Mouse (Mus musculus): ENCODE measurements around the gene Aldh16a1. TPM values are rescaled to one million over a fixed set of nuclear protein-coding genes. Genes with fewer than 3 reads are reported as not detected.
"Not testable (repeated sequence)": the region's sequence is repeated elsewhere in the genome, so short reads cannot be mapped to it uniquely, and the experiment has no call there.

The Aldh16a1 gene
- polyA plus RNA-seq, 1 experiment from 2014 or later, result 38.7 TPM

- not testable (repeated sequence) for H3K27ac ChIP-seq (replicated peaks; ENCODE audit: low read depth, low read length); H3K36me3 ChIP-seq (ENCODE audit: control insufficient read depth, insufficient read depth, low read length); H3K4me1 ChIP-seq (ENCODE audit: control insufficient read depth, insufficient read depth, low read length); H3K9ac ChIP-seq (ENCODE audit: low read length); H3K4me3 ChIP-seq (ENCODE audit: low read depth, low read length); ATAC-seq (ENCODE audit: insufficient number of reproducible peaks, low FRiP score, low TSS enrichment, low read depth); H3K9me3 ChIP-seq (ENCODE audit: control insufficient read depth, low read length); H3K4me2 ChIP-seq (ENCODE audit: low read depth, severe bottlenecking); DNase-seq (ENCODE audit: low spot score); H3K27me3 ChIP-seq (ENCODE audit: control insufficient read depth, insufficient read depth, low read length)
- 91% methylated on average over 4 of the region's 4 CpGs for WGBS
Observed at GRCm38 (mm10) chr7:45110089-45110488, 44.3 kb downstream of the Aldh16a1 start.

- ATAC-seq (ENCODE audit: insufficient number of reproducible peaks, low FRiP score, low TSS enrichment, low read depth) (no peak; the same call in 1 of the 2 replicates), DNase-seq (ENCODE audit: low spot score) (no peak)
- Histone ChIP-seq H3K4me3 (ENCODE audit: low read depth, low read length) (no peak overlapping the region), H3K4me1 (ENCODE audit: control insufficient read depth, insufficient read depth, low read length) (peaks cover 16% of the 10 kb centered on the region), H3K36me3 (ENCODE audit: control insufficient read depth, insufficient read depth, low read length) (no peaks in the 10 kb centered on the region), H3K27ac (replicated peaks; ENCODE audit: low read depth, low read length) (no peak overlapping the region), H3K9me3 (ENCODE audit: control insufficient read depth, low read length) (no peaks in the 10 kb centered on the region), H3K4me2 (ENCODE audit: low read depth, severe bottlenecking) (no peak overlapping the region), H3K9ac (ENCODE audit: low read length) (no peak overlapping the region), H3K27me3 (ENCODE audit: control insufficient read depth, insufficient read depth, low read length) (no peaks in the 10 kb centered on the region)
- 67% methylated on average over 5 of the region's 5 CpGs for WGBS
Observed at GRCm38 (mm10) chr7:45107052-45107645, 47.2 kb downstream of the Aldh16a1 start.

- no peak for DNase-seq (ENCODE audit: low spot score)
- H3K4me2 ChIP-seq (ENCODE audit: low read depth, severe bottlenecking), result no peak overlapping the region
- WGBS, result 47% methylated on average over 6 of the region's 6 CpGs
- no peak for ATAC-seq (ENCODE audit: insufficient number of reproducible peaks, low FRiP score, low TSS enrichment, low read depth)
- no peaks in the 10 kb centered on the region for H3K27me3 ChIP-seq (ENCODE audit: control insufficient read depth, insufficient read depth, low read length)
- no peaks in the 10 kb centered on the region for H3K9me3 ChIP-seq (ENCODE audit: control insufficient read depth, low read length)
- no peak overlapping the region for H3K9ac ChIP-seq (ENCODE audit: low read length)
- no peak overlapping the region for H3K4me3 ChIP-seq (ENCODE audit: low read depth, low read length)
- H3K36me3 ChIP-seq (ENCODE audit: control insufficient read depth, insufficient read depth, low read length), result no peaks in the 10 kb centered on the region
- peaks cover 16% of the 10 kb centered on the region for H3K4me1 ChIP-seq (ENCODE audit: control insufficient read depth, insufficient read depth, low read length)
- no peak overlapping the region for H3K27ac ChIP-seq (replicated peaks; ENCODE audit: low read depth, low read length)
Observed at GRCm38 (mm10) chr7:45106441-45106840, 47.9 kb downstream of the Aldh16a1 start.

GRCm38 (mm10) chr7:45105491-45105890, 48.9 kb downstream of the Aldh16a1 start:
- Histone ChIP-seq H3K27ac (replicated peaks; ENCODE audit: low read depth, low read length) (no peak overlapping the region), H3K4me1 (ENCODE audit: control insufficient read depth, insufficient read depth, low read length) (peaks cover 16% of the 10 kb centered on the region), H3K4me2 (ENCODE audit: low read depth, severe bottlenecking) (no peak overlapping the region), H3K27me3 (ENCODE audit: control insufficient read depth, insufficient read depth, low read length) (no peaks in the 10 kb centered on the region), H3K9me3 (ENCODE audit: control insufficient read depth, low read length) (no peaks in the 10 kb centered on the region), H3K9ac (ENCODE audit: low read length) (no peak overlapping the region), H3K36me3 (ENCODE audit: control insufficient read depth, insufficient read depth, low read length) (no peaks in the 10 kb centered on the region), H3K4me3 (ENCODE audit: low read depth, low read length) (no peak overlapping the region)
- ATAC-seq (ENCODE audit: insufficient number of reproducible peaks, low FRiP score, low TSS enrichment, low read depth), result no peak
- 72% methylated on average over 8 of the region's 8 CpGs for WGBS
- no peak for DNase-seq (ENCODE audit: low spot score)

GRCm38 (mm10) chr7:45104941-45105340, 49.4 kb downstream of the Aldh16a1 start:
- WGBS, result 81% methylated on average over 5 of the region's 5 CpGs
- Histone ChIP-seq H3K9me3 (ENCODE audit: control insufficient read depth, low read length) (no peaks in the 10 kb centered on the region), H3K27me3 (ENCODE audit: control insufficient read depth, insufficient read depth, low read length) (no peaks in the 10 kb centered on the region), H3K9ac (ENCODE audit: low read length) (no peak overlapping the region), H3K4me1 (ENCODE audit: control insufficient read depth, insufficient read depth, low read length) (peaks cover 16% of the 10 kb centered on the region), H3K4me3 (ENCODE audit: low read depth, low read length) (no peak overlapping the region), H3K4me2 (ENCODE audit: low read depth, severe bottlenecking) (no peak overlapping the region), H3K36me3 (ENCODE audit: control insufficient read depth, insufficient read depth, low read length) (no peaks in the 10 kb centered on the region), H3K27ac (replicated peaks; ENCODE audit: low read depth, low read length) (no peak overlapping the region)
- no peak for DNase-seq (ENCODE audit: low spot score)
- no peak for ATAC-seq (ENCODE audit: insufficient number of reproducible peaks, low FRiP score, low TSS enrichment, low read depth)

- no peaks in the 10 kb centered on the region for H3K27me3 ChIP-seq (ENCODE audit: control insufficient read depth, insufficient read depth, low read length)
- ATAC-seq (ENCODE audit: insufficient number of reproducible peaks, low FRiP score, low TSS enrichment, low read depth) (no peak), DNase-seq (ENCODE audit: low spot score) (no peak)
- no peak within 1 kb of the TSS for H3K4me3 ChIP-seq (ENCODE audit: low read depth, low read length)
- H3K4me2 ChIP-seq (ENCODE audit: low read depth, severe bottlenecking), result no peak within 1 kb of the TSS
- H3K36me3 ChIP-seq (ENCODE audit: control insufficient read depth, insufficient read depth, low read length), result no peaks in the 10 kb centered on the region
- H3K27ac ChIP-seq (replicated peaks; ENCODE audit: low read depth, low read length), result peak within 1 kb of the TSS; percentile 52; the same call in 1 of the 2 replicates
- H3K9ac ChIP-seq (ENCODE audit: low read length), result peak within 1 kb of the TSS; percentile 28; the same call in 1 of the 2 replicates
- peaks cover 16% of the 10 kb centered on the region for H3K4me1 ChIP-seq (ENCODE audit: control insufficient read depth, insufficient read depth, low read length)
- H3K9me3 ChIP-seq (ENCODE audit: control insufficient read depth, low read length), result no peaks in the 10 kb centered on the region
- WGBS, result 47% methylated on average over 7 of the region's 7 CpGs
Observed at GRCm38 (mm10) chr7:45103652-45104180, 50.7 kb downstream of the Aldh16a1 start, which contains the start of gene Fcgrt. TSS of gene Fcgrt (minus strand) at chr7:45103851.

- Histone ChIP-seq H3K27ac (replicated peaks; ENCODE audit: low read depth, low read length) (peak overlapping the region; percentile 43; the same call in 1 of the 2 replicates), H3K4me2 (ENCODE audit: low read depth, severe bottlenecking) (no peak overlapping the region), H3K4me3 (ENCODE audit: low read depth, low read length) (no peak overlapping the region), H3K9me3 (ENCODE audit: control insufficient read depth, low read length) (no peaks in the 10 kb centered on the region), H3K9ac (ENCODE audit: low read length) (peak overlapping the region; percentile 28; the same call in 1 of the 2 replicates), H3K4me1 (ENCODE audit: control insufficient read depth, insufficient read depth, low read length) (peaks cover 16% of the 10 kb centered on the region), H3K27me3 (ENCODE audit: control insufficient read depth, insufficient read depth, low read length) (no peaks in the 10 kb centered on the region), H3K36me3 (ENCODE audit: control insufficient read depth, insufficient read depth, low read length) (no peaks in the 10 kb centered on the region)
- WGBS, result 78% methylated on average over 9 of the region's 9 CpGs
- ATAC-seq (ENCODE audit: insufficient number of reproducible peaks, low FRiP score, low TSS enrichment, low read depth), result no peak
- no peak for DNase-seq (ENCODE audit: low spot score)
Observed at GRCm38 (mm10) chr7:45102940-45103585, 51.3 kb downstream of the Aldh16a1 start.

- Histone ChIP-seq H3K27ac (replicated peaks; ENCODE audit: low read depth, low read length) (no peak overlapping the region), H3K9ac (ENCODE audit: low read length) (no peak overlapping the region), H3K4me2 (ENCODE audit: low read depth, severe bottlenecking) (no peak overlapping the region), H3K36me3 (ENCODE audit: control insufficient read depth, insufficient read depth, low read length) (no peaks in the 10 kb centered on the region), H3K4me3 (ENCODE audit: low read depth, low read length) (no peak overlapping the region), H3K4me1 (ENCODE audit: control insufficient read depth, insufficient read depth, low read length) (peaks cover 16% of the 10 kb centered on the region), H3K9me3 (ENCODE audit: control insufficient read depth, low read length) (no peaks in the 10 kb centered on the region), H3K27me3 (ENCODE audit: control insufficient read depth, insufficient read depth, low read length) (no peaks in the 10 kb centered on the region)
- no peak for DNase-seq (ENCODE audit: low spot score)
- no peak for ATAC-seq (ENCODE audit: insufficient number of reproducible peaks, low FRiP score, low TSS enrichment, low read depth)
- 90% methylated on average over 11 of the region's 11 CpGs for WGBS
Observed at GRCm38 (mm10) chr7:45102441-45102840, 51.9 kb downstream of the Aldh16a1 start.
